Mouse (Mus musculus): ENCODE data around the gene Cnp.
"Not testable (repeated sequence)": the region's sequence is repeated elsewhere in the genome, so short reads cannot be mapped to it uniquely, and the experiment has no call there.

Cnp gene

DNA sequence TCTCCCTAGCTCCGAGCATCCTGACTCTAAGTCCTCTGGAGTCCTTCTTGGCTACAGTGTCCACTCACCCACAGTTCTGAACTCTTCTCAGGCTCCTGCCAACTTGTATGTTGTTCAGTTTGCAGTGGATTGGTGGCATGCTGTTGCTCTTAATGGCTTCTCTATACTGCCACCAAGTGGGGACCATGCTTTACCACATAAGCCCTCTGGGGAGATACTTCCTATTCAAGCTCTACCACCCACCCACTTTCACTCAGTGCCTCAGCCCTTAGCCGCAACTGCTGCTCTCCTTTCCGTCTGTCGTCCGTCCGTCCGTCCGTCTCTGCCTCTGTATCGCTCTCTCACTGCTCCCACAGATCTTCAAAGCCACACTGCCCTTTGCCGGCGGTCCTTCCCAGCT is 19.1 kb upstream of the Cnp start:
- DNase-seq: peak; percentile 82

- DNase-seq: no peak
Measured at GRCm38 (mm10) chr11:100557563-100557962, 17.1 kb upstream of the Cnp start.

DNA sequence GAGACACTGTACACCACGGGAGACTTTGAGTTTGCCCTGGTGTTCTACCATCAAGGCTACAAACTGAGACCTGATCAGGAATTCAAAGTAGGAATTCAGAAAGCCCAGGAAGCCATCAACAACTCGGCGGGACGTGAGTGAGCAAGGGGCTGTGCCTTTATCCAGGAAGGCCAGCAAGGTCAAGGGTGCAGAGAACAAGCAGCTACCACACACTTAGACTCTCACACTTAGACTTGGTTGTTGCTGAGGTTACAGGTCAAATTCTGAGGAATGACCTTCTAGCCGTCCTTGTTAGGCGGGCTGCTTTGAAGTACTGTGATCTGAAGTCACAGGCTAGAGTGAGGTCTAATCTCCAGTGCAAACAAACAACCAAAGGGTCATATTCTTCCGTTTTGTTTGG is 15.2 kb upstream of the Cnp start:
- no peak for DNase-seq

- no peak for DNase-seq
Measured at GRCm38 (mm10) chr11:100561748-100562147, 13.0 kb upstream of the Cnp start.

DNA sequence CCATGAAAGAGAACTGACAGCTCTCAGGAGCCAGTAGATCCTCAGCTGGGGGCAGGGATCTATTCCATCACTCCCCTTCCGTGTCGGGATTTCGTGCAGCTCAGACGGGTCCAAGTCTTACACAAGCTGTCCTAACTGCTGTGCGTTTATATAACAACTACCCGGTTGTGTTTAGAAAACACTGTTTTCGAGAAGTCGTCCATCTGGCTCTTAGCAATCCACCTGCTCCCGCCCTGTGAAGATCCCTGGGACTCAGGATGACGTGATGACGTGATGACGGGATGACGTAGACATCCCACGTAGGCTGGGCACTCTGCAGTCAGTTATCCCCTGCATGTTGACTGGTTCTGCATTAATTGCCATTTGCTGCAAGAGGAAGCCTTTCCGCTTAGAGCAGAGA is 10.4 kb upstream of the Cnp start:
- no peak for DNase-seq

- DNase-seq: no peak
Measured at GRCm38 (mm10) chr11:100564703-100565102, 10.0 kb upstream of the Cnp start.

DNA sequence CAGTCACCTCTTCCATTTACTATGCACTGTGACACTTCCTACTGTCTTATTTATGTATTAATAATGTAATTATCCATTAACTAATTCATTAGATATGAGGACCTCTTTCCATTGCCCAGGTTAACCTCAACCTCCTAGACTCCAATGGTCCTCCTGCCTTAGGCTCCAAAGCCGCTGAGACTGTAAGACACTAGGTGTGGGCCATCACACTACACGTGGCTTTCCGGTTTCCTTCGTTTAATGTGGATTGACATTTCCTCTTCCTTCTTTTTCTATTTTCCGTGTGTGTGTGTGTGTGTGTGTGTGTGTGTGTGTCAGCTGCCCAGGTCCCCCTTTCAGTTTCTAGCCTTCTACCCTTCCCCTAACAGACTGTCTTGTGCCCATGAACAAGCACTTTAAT is 7.5 kb upstream of the Cnp start:
- DNase-seq: no peak

GRCm38 (mm10) chr11:100567815-100568245 is 6.9 kb upstream of the Cnp start:
- peak; percentile 65 for DNase-seq

DNA sequence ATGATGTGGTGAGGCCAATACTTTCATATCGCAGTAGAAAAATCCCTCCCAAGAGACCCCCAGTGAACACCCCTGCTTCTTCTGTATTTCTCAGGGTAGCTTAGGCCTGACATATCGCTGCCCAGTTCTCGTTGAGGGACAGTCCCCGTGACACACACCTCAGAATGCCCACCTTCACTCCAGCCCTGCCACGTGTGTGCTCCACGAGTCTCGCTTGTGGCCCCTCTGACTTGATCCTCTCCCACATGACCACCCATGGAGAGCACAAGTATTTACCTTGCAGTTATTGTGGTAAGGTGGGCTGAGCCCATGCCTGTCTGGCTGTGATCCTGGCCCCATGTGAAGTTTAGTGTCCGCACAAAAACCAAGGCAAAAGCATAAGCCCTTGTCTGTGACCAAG is 6.0 kb upstream of the Cnp start:
- no peak for DNase-seq

DNA sequence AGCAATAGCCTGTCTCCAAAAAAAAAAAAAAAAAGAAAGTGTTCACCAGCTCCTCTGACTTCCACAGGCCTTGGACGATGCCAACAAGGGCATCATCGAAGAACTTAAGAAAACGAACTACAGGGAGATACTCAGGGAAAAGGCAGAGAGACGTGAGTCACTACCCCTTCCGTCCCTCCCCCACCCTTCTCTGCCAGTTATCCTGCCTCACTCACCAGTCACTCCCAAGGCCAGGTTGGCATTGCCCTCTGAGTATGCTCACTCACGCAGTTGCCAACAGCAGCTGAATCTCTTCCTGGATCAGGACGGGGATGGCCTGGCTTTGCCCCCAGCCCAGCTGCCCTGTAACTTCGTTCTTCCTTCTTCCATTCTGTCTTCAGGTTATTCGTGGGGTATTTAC is 4.9 kb upstream of the Cnp start:
- DNase-seq: no peak

GRCm38 (mm10) chr11:100570430-100571201 is 4.1 kb upstream of the Cnp start:
- peak; percentile 86 for DNase-seq

DNA sequence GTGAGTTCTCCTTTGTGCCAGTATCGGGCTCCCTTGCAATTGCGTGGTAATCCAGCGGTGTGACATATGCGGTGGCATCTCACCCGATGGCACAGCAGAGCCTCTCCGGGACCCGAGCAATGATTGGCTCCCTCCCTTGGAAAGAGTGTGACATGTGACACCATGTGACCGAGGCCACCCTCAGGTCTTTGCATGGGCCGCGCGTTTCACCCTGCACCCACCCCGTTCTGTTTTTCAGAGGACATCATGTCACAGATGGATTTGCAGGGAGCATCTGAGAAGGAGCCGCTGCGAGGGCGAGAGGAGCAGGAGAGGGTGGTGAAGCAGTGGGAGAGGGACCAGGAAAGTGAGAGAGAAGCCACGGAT is 3.5 kb upstream of the Cnp start:
- no peak for DNase-seq

GRCm38 (mm10) chr11:100574188-100574587 is 516 bp upstream of the Cnp start:
- peak; percentile 26 for DNase-seq

DNA sequence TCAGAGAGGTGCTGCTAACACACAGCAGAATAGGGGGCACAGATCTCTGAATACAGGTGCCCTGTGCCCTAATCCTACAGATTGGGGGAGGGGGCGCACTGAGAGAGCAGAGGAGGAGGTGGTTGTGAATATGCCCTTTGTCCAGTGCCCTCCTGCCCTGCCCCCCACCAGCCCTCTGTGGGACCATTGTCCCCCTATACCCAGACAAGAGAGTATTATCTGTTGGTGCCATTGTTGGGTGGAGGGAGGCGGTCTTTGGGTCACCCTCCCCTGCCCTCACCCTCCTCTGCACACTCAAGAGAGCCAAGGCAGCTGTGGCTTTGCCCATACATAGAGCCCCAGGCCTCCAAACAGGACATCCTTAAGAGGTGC is 766 bp downstream of the Cnp start:
- DNase-seq: no peak

DNA sequence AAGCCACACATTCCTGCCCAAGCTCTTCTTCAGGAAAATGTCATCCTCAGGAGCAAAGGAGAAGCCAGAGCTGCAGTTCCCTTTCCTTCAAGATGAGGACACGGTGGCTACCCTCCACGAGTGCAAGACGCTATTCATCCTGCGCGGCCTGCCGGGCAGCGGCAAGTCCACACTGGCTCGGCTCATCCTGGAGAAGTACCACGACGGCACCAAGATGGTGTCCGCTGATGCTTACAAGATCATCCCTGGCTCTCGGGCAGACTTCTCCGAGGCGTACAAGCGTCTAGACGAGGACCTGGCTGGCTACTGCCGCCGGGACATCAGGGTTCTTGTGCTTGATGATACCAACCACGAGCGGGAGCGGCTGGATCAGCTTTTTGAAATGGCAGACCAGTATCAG is 1.6 kb downstream of the Cnp start:
- DNase-seq: no peak

DNA sequence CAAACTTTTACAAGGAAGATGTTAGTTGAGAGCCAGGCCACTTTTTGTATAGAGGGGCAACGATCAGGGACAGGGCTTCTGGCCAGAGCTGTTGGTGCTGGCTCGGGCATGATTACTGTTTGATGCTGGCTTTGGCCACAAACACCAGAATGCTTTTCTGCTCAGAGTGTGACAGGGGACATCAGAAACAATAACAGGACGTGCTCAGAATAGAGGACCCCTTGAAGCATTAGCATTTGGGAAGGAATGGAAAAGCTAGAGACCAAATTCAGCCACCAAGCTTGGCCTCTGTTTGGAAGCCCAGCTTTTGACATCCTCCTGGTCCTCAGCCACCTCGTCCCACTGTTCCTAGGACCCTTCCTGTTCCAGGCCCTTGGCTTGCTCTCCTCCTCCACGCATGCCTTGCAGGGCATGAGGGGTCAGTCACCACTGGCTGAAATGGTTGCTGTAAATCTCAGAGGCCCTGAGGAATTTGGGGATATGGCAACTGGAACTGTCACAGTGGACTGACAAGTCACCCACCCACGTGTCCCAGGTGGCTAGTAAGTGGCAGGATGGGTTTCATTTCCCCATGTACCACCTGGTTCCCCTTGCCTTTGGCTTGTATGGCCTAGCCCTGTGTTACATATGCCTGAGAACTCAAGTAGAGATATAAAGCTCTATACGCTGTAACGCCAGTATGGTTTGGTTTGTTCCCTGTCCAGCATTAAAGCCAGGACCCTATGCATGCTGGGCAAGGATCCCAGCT is 3.3 kb downstream of the Cnp start:
- DNase-seq: no peak

- DNase-seq: no peak
Measured at GRCm38 (mm10) chr11:100579116-100579799, 4.6 kb downstream of the Cnp start.

GRCm38 (mm10) chr11:100580275-100580674 is 5.6 kb downstream of the Cnp start:
- DNase-seq: no peak

GRCm38 (mm10) chr11:100581756-100582155 is 7.1 kb downstream of the Cnp start:
- DNase-seq: no peak

GRCm38 (mm10) chr11:100582413-100582812 is 7.7 kb downstream of the Cnp start:
- DNase-seq: not testable (repeated sequence)

- no peak for DNase-seq
Measured at GRCm38 (mm10) chr11:100582836-100583235, 8.1 kb downstream of the Cnp start.

GRCm38 (mm10) chr11:100584561-100584961 is 9.9 kb downstream of the Cnp start:
- DNase-seq: no peak

- DNase-seq: no peak
Measured at GRCm38 (mm10) chr11:100585148-100585547, 10.4 kb downstream of the Cnp start.

- no peak for DNase-seq
Measured at GRCm38 (mm10) chr11:100588462-100588861, 13.8 kb downstream of the Cnp start.

All from kidney, adult 9 months (tissue).